Mouse (Mus musculus) mouse trophoblast stem cell (cell line): ENCODE data around the gene Gstk1.

Experiments
- in situ Hi-C, 2 experiments: fragments of 300-500 bp; cut with MseI, MboI; formaldehyde crosslinking; loops; 2 replicates in 1 of 2; 3 replicates in 1 of 2; pipeline ENCODE4 v1.15.1; 2025

Gene Gstk1

DNA sequence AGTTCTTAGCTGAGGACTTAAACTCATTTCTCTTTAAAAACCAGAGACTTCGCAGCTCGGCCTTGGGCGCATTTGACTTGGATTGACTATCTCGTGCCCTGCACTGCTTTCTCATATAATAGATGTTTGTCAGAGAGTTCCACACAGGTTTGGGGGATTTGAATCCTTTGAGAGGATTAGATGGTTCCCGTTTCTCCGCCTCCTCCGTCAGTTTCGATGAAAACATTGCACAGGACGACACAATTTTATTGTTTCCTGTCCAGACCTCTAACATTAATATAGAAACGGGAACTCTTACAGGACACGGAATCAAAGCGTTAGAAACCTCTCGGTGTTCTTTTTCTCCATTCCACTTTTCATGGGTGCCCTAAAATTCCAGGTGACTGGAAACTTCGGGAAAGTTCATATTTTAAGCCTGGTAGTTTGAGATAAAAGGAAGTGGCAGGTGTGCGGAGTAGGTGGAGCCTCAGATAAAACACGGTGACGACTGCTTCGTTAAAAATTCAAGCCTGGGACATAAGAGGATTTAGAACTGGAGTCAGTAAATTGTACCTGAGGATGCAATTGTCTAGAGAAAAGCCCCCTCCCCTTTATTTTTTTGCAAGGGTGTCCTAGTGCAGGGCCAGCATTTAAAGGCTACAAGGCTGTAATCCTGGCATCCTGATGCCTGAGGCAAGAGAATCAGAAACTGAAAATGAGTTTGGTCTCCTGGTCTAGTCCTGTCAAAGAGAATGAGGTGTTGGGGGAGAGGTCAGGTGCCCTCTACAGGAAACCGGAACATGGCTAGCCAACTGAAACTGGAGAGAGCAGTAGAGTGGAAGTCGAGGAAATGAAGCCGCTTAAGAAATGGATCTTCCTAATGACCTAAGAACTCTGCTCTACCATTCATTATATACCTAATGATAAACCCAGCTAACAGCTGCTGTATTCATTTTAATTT, 19.9 kb downstream of the Gstk1 start:
- in situ Hi-C loops = no loop called here

DNA sequence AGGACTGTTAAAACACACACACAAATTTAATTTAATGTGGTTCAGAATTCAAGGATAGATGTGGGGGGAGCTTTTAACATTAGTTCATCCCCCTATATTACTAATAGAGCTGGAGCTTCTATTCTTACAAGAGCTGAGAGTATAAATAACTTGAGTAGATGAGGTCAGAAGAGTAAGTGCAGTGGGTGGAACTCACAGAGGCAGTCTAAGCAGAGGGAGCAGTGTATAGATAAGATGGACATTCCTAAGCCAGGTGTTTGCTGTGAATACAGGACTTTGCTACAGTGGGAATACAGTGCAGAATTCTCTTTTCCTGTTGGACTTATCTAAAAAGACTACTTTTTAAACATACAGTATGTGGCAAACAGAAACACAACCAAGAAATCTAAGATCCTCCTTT, 25.1 kb downstream of the Gstk1 start:
- in situ Hi-C loops = no loop called here

GRCm38 (mm10) chr6:42276151-42276550, 30.4 kb downstream of the Gstk1 start:
- in situ Hi-C loops = loop anchor here in 1 of 2 experiments (25.0 kb wide), 1 partner anchor 311 kb away; the partner anchor contains the start of gene Tcaf3

DNA sequence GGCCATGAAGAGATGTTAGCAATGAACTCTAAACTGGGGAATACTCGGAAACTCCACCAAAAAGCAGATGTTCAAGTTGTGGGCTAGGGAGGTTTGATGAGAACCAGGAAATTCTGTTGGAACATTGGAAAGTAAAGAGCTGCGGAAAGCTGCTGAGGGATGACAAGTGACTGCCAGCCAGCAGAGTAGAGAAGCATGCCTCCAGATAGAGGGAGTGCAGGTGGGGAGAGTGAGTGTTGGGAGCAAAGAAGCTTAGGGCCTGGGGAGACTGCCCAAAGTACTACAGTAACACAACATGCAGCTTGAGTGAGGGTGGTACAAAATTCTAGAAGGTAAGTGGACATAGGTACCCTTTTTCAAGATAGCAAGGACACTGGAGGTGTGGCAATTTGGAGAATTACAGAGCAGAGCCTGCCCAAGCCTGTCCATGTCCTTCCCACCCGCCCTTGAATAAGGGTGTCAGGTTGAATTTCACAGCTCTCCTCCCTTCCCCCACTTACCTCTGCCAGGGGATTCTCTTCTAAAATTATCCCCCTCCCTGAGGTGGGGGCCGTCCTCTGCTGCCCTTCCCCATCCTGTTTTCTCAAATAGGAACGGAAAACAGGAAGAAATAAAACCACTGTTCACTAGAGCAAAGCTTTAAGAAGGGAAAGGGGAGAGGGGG, 37.3 kb downstream of the Gstk1 start:
- in situ Hi-C loops = loop anchor here in 1 of 2 experiments (25.0 kb wide), 1 partner anchor 304 kb away; the partner anchor contains the start of gene Tcaf3

- in situ Hi-C loops = loop anchor here in 1 of 2 experiments (25.0 kb wide), 1 partner anchor 301 kb away; the partner anchor contains the start of gene Tcaf3
Measured at GRCm38 (mm10) chr6:42286448-42286847, 40.7 kb downstream of the Gstk1 start, which contains the start of gene Clcn1. Gene Clcn1, plus strand, starts transcription at chr6:42286685.

- in situ Hi-C loops = loop anchor here in 1 of 2 experiments (25.0 kb wide), 1 partner anchor 300 kb away; the partner anchor contains the start of gene Tcaf3
Measured at GRCm38 (mm10) chr6:42287562-42287961, 41.8 kb downstream of the Gstk1 start.

DNA sequence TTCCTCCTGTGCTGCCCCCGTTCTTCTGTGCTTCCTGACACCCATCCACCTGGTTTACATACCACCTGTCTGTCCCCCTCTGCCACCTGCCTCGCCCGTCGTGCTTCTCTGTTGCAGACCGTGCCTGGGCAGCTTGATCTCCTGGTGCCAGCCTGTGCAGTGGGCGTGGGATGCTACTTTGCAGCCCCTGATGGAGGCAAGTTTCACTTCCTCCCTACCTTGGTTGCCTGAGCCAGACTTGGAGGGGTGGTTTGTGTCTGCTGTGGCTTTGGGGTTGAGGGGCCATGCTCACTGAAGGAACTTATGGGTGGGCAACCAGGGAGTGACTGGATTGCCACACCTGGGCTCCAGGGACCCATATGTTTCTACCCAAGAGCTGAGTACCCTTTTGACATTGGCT, 47.6 kb downstream of the Gstk1 start:
- in situ Hi-C loops = loop anchor here in 1 of 2 experiments (25.0 kb wide), 1 partner anchor 294 kb away; the partner anchor contains the start of gene Tcaf3

DNA sequence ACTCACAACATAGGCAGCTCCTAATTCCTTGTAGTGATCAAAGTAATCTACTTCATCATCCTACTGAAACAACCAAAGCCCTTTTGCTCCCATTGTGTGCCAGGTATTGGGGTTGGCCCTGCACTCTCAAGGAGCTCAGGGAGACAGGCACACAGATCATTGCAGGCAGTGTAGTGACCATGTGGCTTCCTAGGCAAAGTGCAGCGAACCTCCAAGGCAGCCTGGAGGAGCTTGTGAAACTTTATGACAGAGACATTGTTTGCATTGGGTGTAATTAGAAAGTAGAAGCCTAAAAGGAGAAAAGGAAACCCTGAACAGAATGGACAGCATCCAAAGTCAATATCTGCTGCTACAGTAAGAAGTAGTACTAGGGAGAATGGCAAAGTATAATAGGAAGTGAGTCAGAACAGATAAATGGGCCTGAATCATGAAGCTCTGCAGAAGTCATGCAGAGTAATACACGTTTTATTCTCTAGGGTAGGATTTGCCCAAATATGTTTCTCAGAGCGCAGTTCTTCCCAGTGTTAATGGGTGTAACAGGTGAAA, 49.9 kb downstream of the Gstk1 start:
- in situ Hi-C loops = loop anchor here in 1 of 2 experiments (25.0 kb wide), 1 partner anchor 292 kb away; the partner anchor contains the start of gene Tcaf3

- in situ Hi-C loops = loop anchor here in 1 of 2 experiments (25.0 kb wide), 1 partner anchor 288 kb away; the partner anchor contains the start of gene Tcaf3
Measured at GRCm38 (mm10) chr6:42299362-42299761, 53.6 kb downstream of the Gstk1 start.
